Mouse (Mus musculus) monocyte, adult 2 months (primary cell): Measurements from ENCODE around the gene Tmed6.
"Not testable (repeated sequence)": the region's sequence is repeated elsewhere in the genome, so short reads cannot be mapped to it uniquely, and the experiment has no call there.

Source experiments
- DNase-seq, 2 experiments: peaks; one replicate each; pipeline ENCODE4 v3.0.0; 2022; ENCODE audit warnings: low spot score in 2 of 2, low read depth in 1 of 2

The Tmed6 gene

DNA sequence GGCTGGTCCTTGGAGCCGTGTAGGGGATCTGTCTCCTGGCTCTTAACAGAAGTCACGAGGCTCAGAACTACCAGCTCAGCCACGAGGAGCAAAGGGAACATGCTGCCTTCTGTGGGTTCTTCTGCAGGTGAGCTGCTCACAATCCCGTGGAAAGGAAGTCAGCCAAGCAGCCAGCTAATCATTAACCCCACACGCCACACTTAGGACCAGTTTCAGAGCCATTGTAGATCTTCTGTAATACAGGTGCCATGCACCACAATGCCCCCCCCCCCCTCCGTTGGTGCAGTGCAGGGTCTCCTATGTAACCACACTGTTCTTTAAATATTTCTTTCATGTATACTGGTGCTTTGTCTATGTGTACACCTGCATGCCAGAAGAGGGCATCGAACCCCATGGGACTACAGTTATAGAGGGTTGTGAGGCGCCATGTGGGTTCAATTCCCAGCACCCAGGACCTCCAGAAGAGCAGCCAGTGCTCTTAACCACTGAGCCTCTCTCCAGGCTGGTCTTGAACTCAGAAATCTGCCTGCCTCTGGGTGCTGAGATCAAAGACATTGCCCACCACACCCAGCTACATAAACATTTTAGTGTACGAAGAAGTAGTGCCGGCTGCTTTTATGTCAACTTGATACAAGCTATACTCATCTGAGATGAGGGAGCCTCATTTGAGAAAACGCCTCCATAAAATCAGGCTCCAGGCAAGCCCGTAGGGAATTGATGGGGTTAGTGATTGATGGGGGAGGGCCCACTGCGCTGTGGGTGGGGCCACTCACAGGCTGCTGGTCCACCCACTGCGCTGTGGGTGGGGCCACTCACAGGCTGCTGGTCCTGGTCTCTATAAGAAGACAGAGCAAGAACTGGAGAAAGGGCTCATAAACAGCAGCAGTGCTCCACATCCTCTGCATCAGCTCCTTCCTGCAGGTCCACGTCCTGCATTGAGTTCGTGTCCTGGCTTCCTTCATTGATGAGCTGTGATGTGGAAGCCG lies at the start of gene Tmed6:
TSS of gene Tmed6 (minus strand) at position 134 of the 986 bp plus-strand sequence.
- DNase-seq: peak in 1 of 2 experiments; percentile 11

DNA sequence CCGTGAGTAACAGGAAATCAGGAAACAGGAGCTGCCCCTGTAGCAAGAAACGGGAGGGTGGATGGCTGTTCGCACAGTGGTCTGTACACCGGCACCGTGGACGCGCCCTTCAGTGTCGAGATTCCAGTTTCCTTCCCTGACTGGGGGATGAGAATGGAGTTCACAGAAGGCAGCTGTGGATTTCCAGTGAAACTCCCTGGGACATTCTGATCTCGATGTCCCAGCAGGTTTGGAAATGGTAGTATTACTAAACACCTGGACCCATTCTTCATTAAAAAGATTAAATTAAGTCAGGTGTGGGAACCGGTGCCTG lies 49.5 kb upstream of the Tmed6 start:
- DNase-seq: no peak

DNA sequence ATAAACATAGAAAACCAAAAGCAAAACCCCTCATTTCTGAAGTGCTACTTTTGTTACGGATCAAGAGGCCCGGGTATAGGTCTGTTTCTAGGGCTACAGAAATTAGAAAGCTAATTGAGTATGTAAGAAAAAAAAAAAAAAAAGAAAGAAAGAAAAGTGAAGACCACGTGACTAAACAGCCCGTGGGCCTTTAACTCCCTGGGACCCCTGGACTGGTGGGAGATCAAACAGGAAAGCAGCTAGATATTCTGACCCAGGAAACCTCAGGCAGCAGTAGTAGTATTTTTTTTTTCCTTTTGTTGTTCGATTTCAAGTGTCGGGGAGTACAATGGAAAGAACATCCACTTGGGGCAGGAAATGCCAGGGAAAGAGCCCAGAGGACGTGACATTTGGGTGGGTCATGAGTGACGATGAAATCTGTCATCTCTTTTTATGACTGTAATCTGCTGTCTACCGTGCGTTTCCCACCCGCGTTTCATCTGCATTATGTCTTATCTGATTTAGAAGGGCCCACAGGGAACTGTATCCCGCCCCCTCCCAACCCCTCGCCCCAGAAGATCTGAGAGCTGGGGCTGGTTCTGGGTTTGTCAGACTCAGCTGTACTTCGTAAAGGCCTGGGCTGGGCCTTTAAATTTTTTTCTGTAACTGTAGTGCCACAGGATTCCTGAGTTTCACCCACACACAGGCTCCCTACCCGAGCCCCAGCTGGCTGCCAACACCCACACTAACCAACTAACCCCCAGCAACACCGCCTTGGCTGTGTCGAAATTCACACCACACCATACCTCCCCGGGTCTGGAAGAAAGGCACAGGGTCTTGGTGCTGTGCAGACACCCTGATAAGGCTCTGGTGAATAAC lies 48.9 kb upstream of the Tmed6 start:
- no peak for DNase-seq

DNA sequence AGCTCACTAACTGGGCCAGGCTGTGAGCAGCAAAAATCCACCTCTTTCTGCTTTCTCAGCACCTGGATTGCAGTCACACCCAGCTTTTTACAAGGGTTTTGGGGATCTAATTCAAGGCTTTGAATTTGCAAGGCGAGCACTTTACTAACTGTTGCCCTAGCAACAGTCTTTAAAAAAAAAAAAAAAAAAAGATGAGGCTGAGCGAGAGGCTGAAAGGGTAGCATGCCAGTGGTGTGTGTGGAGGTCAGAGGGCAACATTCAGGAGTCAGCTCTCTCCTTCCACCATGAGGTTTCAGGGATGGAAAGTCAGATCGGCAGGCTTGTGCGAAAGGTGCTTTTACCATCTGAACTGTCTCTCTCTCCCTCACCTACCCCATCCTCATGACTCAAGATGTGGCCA lies 47.8 kb upstream of the Tmed6 start:
- DNase-seq: no peak

DNA sequence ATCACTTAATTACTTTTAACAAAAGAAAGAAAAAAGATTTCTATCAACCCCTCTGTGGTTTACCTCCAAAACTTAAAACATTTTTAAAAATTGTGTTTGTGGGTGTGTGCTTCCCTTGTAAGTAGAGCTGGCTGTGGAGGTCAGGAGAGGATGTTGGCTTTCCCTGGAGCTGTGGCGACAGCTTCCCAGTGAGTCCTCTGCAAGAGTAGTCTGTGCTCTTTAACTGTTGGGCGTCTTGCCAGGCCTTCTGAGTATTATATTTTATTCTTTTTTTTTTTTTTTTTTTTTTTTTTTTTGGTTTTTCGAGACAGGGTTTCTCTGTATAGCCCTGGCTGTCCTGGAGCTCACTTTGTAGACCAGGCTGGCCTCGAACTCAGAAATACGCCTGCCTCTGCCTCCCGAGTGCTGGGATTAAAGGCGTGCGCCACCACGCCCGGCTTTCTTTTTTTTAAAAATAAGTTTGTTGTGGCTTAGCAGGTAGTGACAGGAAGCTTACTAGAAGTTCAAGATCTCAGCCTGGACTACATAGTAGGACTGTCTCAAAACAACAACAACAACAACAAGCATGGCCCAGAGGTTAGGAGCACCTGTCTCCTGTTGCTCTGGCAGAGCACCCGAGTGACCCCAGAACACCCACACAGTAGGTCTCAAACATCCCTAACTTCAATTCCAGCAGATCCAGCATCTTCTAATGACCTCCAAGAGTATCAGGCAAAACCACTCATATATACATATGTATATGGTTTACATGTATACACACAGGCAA lies 46.1 kb upstream of the Tmed6 start:
- no peak for DNase-seq

DNA sequence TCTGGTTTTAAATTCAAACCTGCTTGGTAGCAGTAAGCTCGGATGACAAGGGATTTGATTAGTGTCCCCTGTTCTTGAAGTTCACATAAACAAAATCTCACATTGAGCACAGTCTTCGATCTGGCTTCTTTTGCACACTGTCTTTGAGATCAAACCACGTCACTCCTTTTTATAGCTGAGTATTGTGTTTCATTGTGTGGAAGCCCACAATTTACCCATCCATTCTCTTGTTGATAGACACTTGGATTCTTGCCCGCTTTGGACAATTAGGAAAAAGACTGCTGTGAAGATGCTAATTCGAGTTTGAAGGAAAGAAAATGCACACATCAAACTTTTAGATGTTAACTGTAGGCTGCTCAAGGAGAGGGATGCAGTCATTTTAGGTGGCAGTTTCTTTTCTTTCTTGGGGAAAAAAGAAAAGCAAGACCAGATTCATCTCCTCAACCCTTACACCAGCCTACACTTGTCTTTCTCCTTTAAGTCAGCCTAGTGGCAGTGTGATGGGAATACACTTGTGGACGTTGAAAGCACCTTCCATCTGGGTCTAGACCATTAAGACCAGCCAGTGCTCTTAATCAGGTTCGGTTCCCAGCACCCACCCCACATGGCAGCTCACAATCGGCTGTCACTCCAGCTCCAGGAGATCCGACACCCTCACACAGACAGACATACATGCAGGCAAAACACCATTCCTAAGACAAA lies 45.3 kb upstream of the Tmed6 start:
- no peak for DNase-seq

DNA sequence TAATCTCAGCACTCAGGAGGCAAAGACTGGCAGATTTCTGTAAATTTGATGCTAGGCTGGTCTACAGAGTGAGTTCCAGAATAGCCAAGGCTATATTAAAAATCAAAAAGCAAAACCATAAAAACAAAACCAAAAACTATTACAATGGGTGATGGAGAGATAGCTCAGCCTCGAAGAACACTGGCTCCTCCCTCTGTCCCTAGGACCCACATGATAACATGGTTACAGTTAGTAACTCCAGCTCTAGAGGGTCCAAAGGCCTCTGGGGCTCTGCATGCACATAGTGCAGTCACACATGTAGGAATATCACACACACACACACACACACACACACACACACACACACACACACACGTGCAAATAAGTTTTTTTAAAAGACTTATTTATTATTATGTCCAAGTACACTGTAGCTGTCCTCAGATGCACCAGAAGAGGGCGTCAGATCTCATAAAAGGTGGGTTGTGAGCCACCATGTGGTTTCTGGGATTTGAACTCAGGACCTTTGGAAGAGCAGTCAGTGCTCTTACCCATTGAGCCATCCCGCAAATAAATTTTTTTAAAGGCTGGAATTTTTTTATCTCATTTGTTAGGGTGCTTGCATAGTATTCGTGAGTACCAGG lies 44.5 kb upstream of the Tmed6 start:
- DNase-seq: no peak

DNA sequence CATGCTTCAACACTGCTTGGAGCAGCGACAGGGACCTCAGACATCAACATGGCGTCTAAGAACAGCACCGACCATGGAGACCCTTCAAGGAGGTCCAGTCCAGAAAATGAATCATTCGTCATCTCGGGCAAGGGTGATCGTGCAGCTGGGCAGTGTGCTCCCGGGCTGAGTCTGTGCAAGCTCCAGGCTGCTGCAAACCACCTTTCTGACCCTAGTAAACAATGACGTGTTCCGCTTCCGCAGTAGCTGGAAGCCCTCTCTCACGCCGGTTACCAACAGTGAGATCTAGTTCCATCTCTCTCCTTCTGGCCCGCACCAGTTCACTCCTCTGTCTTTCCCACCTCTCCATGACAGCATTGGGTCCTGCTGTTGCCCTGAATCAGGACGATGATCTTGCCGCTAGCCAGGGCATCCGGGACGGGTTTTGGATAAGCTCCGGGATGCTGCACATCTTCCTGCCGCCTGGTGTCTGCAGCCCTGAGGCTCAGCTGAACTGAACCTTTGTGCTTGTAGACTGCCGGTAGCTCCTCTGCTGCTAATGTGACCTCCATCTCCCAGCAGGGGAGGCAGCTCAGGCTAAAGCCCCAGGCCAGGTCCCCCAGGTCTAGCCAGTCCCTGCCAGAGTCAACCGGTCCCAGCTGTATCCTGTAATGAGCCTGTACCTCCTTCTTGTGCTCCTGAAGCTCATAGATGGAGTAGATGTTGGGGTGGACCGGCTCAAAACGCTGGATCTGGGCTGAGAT lies 43.7 kb upstream of the Tmed6 start:
- no peak for DNase-seq

DNA sequence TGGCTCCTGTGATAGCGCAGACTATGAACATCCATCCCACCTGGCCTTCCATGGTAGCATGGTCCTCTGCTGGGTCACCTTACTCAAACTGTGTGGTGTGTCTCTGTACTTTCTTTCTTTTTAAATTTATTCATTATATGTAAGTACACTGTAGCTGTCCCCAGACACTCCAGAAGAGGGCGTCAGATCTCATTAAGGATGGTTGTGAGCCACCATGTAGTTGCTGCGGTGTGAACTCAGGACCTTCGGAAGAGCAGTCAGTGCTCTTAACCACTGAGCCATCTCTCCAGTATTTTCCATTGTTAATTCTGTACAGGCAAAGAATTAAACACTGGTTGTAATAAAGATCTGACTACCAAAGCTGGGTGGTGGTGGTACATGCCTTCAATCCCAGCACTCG lies 42.6 kb upstream of the Tmed6 start:
- not testable (repeated sequence) for DNase-seq

DNA sequence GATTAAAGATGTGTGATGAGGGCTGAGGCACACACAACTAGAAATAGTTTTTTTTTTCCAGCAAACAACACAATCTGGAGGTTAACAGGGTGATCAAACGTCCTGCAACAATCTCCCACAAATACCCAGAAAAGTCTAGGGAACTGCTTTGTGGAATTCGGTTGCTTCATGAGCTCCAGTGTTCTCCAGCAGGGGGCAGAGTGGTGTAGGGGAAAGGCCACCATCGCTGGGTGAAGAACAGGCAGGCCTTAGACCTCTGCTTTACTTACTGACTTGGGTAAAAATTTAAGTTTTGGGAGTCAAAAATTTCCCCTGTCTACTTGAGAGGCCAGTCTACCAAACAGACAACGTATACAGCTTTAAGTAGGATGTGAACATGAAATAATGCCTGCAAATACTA lies 39.1 kb upstream of the Tmed6 start:
- DNase-seq: peak in 1 of 2 experiments; percentile 20

DNA sequence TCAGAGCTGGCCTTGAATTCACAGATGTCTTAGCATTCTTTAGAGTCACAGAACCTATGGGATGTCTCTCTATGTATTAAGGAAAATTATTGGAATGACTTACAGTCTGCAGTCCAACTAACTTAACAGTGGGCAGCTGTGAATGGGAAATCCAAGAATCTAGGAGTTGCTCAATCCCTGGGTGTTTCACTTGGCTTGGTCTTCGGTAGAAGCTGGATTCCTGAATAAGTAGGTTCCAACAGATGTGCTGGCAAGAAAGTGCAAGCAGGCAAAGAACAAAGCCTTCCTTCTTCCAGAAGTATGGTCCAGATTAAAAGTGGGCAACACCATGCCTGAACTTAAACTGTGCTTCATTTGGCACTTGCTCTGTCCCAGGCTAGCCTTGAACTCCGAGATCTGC lies 35.2 kb upstream of the Tmed6 start:
- no peak for DNase-seq

DNA sequence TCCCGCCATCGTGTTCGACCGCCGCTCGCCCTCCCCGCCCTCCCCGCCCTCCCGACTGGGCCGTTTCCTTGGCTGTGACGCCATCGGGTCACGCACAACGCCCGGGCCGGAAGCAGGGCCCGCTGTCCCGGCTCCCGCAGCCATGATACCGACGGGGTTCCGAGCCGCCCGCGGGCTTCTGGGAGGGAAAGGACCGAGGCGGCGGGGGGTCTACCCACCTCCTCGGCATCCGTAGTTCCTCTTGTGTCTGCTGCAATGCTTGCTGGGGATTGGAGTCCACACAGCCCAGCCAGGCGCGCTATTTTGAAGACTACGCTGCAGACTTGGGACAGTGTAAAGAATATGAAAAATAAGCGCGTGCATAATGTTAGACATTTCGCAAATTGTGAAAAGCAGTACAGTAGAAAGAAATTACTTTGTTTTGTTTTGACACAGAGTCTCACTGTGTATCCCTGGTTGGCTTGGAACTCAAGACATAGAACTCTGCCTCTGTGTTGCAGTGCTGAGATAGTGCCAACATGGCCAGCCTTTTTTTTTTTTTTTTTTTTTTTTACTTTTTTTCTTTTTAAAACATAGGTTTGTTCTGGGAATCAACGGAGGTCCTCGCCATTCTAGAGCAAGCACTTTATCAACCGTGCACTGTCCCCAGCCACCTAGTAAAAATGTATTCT lies 31.1 kb upstream of the Tmed6 start, which contains the start of gene Terf2:
TSS of gene Terf2 (minus strand) at position 182 of the 671 bp plus-strand sequence.
- DNase-seq: peak; percentile 77 to 82

DNA sequence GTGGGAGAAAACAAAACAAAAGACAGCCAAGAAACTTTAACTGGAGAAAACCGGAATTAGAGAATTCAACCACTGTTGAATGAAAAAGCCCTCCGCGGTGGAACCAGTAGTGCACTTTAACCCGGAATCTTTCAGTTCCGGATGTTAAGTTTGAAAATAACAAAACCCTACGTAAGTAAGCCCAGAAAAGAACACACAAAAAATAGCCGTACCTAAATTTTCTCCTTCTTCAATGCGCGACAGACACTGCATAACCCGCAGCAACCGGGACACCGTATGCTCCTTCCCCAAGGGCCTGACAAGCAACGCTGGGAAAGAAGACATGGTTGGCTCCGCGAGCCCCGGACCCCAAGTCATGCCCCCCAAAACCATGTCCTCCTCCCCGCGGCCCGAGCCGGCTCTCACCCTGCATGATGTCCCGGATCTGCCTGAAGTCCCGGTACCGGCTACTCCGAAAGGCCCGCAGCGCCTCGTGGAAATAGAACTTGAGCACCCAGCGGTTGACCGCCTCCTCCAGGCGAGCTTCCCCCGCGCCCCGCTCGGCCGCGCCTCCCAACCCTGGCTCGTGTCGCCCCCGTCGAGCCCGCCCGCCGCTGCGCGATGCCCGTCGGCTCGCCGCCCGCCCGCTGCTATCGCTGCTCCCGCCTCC lies 30.4 kb upstream of the Tmed6 start:
- peak in 1 of 2 experiments; percentile 4 for DNase-seq

DNA sequence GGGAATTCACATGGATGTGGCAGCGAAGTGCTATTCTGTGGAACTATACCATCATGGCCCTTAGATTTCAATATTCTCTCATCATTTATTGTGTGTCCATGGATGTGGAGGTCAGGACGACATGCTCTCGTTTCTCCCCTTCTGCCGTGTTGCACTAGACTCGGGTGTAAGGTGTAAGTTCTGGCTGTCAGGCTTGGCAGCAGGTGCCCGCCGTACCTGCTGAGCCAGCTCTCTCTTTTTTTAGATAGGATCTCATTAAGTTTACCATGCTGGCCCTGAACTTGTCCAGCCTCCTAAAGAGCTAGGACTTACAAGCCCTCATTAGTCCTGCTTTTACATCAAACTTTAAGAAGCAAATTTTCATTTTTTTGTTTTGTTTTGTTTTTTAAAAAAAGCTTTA lies 25.1 kb upstream of the Tmed6 start:
- DNase-seq: no peak

DNA sequence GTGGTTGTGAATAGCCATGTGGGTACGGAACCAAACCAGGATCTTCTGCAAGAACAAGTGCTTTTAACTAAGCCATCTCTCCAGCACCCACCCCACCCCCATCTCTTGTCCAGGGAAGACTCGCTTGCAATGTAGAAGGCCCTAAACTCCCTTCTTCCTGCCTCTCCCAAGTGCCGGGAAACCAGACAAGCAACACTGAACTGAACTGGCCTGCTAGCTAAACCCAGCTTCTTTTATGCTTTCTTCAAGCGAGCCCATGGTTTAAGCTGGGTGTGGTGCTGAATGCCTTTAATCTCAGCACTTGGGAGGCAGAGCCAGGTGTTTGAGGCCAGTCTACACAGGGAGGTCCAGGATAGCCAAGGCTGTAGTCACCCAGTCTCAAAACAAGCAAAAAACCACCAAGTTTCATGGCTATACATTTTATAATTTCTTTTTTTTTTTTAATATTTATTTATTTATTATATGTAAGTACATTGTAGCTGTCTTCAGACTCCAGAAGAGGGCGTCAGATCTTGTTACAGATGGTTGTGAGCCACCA lies 23.2 kb upstream of the Tmed6 start:
- DNase-seq: no peak

DNA sequence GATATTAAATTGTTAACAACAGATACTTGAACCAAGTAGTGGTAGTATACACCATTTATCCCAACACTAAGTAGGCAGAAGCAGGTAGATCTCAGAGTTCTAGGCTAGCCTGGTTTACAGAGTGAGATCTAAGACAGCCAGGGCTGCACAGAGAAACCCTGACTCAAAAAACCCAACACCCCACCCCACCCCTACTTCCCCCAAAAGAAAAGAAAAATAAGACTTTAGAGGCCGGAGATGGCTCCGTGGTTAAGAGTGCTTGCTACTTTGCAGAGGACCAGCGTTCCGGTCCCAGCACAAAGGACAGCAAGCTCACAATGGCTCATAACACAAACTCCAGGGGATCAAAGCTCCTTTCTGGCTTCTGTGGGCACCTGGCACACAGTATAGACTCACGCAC lies 20.6 kb upstream of the Tmed6 start:
- DNase-seq: no peak

DNA sequence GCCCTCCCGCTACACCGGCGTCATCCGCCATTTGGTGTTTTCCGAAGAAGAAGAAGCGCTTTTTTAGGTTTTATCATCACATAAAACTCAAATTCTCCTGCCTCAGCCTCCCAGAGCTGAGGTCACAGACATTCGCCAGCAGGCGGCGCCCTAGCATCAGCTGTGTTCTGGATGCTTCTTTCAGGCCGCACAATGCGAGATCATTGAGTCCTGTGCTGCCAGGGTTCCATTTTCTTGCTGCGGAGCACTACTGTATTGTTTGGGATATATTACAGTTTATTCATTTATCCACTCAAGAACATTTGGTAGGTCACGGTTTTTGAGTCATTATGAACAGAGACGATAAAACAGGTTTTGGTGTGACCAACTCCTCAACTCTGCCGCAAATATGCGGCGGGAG lies 19.9 kb upstream of the Tmed6 start:
- no peak for DNase-seq

DNA sequence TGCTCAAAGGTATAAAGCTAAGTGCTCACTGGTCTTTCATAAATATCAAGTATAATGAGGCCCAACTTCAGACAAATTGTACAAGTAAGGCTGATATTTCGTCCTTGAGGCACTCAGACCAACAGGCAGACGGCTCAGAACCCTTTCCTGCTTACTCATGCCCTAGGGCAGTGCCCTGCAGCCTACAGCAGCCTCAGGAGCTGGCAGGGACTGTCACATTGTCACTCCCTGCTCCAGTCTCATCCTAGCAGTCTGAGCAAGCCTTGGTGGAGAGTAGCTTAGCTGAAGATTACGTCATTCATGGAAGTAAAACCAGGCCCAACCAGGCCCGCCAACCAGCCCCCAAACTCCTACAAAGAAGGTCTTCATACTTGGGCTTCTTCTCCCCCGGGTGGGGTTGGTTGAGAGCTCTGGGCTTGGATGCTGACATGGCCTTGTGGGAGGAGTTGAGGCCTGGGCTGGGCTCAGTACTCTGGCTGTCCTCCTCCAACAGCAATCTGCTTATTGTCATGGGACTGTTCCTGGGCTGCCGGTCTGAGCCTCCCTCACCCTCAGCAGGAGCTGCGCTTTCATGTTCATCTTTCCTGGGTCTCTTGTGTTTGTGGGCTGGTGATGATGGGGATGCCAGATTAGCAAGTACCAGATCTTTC lies 10.9 kb upstream of the Tmed6 start:
- no peak for DNase-seq
